Mouse (Mus musculus) frontal cortex, adult 2 months (tissue): ENCODE results near the gene Bad. TPM values are rescaled to one million over a fixed set of nuclear protein-coding genes. Genes with fewer than 3 reads are reported as not detected.
"Not testable (repeated sequence)": the region's sequence is repeated elsewhere in the genome, so short reads cannot be mapped to it uniquely, and the experiment has no call there.

ENCODE experiments used
- DNase-seq, 2 experiments: peaks; one replicate each; pipeline ENCODE4 v3.0.0; 2022; ENCODE audit warnings: low spot score in 1 of 2; ENCODE audit errors: extremely low spot score in 1 of 2
- polyA plus RNA-seq: library from polyadenylated mRNA; depleted of rRNA; stranded (reverse); fragments of >200 nt; gene quantifications from 2 replicates; pipeline ENCODE4 v1.2.3, GENCODE M21; 2012; rRNA removed

Bad gene
- 55.1 and 65.8 TPM in 2 replicates for polyA plus RNA-seq

DNA sequence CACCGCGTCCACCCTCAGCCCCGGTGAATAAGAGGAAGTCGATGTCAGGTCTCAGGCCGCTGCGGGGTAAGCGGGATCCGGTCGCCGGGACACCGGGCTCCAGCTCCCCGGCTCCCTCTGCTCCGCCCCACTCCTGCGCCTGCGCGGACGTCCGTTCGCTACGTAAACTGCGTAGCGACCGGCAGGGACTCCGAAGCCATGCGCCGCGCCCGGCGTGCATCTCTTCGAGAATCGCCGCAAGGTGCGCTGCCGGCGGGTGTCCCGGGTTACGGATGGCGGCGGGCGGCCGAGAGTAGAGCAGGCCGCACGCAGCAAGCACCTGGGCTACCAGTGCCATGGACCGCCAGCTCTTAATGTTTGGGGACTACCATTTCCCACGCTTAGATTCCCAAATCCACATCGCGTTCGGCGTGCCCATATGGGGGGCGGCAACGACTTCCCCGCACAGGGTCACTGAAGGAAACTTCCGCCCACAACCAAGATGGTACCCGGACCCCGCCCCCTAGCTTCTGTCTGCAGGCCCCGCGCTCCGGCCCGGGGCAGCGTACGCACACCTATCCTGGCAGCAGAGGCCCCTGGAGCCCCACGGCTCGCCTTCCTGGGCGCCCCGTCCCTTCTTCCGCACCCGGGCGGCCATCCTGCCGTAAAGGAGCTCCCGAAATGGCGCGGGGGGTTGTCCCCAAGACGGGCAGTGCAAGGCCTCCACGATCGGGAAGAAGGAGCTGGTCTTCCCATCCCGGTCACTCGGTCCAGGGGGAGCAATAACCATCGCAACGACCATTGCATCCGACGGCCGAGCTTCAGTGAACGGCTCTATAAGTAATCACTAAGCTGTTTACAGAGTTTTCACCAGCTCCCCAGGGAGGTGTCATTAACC, at the start of gene Bad:
Gene Bad, plus strand, starts transcription at position 490 of the 877 bp plus-strand sequence.
- DNase-seq, result peak; percentile 77 to 94

DNA sequence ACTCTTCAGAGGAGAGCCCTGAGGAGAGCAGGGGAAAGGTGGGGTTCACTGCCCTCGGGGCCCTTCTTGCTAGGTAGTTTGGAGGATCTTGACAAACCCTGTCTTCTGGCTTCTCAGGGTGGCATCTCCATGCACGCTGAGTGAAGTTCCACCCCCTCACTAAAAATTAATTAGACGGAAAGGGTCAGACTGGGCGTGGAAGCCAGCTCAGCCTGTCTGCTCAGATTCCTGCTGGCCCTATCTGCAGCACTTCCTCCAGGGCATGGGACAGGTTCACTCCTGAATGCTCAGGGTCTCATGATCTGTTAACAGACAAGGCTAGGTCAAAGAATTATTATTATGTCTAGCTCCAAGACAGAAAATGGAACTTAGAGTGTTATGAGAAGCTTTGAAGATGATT, 49.1 kb upstream of the Bad start:
- DNase-seq, result no peak

DNA sequence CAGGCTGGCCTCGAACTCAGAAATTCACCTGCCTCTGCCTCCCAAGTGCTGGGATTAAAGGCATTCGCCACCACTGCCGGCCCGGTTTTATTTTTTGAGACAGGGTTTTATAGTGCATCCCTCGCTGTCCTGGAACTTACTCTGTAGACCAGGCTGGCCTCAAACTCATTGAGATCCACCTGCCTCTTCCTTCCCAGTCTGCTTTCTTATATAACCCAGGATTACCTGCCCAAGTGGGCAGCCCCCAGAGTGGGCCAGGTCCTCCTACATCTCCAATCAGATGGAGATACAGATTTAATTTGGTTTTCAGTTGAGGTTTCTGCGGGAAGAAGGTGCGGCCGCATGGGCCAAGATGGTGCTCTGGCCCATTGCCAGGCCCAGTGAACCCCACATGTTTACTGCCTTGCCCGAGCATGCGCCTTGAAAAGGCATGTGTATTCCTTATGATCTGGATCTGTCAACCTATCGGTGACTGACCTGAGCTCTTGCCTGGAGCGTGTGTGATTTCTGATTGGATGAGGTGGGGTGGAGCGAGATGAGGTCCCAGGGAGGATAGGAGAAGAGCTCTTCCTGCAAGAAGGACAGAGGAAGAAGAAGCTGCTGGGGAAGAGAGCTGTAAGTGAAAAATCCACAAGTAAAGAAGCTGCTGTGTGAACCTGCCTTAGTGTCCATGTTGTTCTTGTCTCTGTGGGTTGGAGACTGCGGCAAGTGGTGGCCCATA, 47.8 kb upstream of the Bad start:
- DNase-seq, result no peak

DNA sequence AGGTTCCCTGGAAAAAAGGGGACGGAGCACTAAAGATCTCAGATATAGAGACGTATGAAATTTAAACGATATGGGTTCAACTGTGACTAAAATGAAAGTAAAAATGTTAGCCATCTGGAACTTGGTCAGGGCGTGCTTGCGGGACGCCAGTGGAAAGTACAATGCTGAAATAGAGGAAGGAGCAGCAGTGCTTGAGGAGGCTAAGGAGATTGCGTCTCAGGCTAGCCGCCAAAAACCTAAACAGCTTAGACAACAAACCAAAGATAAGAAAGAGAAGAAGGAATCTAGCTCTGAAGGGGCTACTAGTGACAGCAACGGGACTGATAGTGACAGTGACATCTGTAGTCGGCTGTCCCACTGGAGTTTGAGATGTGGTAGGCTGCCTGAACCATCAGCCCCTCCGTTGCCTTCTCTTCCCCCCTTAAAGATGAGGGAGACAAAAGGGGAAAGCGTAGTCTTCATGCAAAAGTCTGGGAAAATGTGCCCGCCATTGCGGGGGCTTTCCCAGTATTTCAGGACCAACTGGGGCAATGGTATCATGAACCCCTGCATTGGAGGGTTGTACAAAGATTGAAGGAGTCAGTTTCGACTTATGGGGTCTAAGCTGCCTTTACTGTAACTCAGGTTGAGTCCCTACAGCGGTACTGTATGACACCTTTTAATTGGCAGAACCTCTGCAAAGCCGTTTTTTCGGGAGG, 45.9 kb upstream of the Bad start:
- not testable (repeated sequence) for DNase-seq

DNA sequence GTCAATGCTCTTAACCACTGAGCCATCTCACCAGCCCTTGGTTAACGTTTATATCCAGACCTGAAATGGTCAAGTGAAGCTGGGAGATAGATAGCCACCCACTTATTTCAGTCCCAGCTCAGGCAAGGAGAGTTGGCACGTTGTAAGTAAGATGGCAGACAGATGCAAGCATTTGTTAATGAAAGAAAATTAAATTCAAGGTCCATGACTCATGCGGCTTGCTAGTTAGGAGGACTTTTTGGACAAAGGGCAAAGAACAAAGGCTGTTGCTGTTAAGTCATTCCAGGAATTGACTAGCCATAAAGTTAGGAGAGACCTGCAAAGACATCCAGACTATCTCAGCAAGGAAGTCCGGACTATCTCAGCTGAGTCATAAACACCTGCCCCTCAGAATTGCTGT, 42.0 kb upstream of the Bad start:
- no peak for DNase-seq

DNA sequence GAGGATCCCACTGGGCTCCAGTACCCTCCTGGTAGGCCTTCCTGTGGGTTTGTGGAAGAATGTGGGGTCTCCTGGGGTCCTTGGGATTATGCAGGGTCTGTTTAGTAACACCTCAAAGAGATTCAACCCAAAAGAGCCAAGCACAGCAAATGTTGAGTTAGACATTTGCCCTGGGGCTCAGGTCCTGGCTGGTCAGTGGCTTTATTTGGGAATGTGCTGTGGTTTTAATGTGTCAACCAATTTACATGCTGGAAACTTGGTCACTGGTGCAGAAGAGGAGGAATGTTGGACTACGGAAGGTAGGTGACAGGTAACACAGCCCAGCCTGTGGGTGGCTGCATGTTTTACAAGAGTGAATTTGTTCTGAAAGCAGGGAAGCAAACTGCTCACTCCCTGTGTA, 38.6 kb upstream of the Bad start:
- DNase-seq, result no peak

DNA sequence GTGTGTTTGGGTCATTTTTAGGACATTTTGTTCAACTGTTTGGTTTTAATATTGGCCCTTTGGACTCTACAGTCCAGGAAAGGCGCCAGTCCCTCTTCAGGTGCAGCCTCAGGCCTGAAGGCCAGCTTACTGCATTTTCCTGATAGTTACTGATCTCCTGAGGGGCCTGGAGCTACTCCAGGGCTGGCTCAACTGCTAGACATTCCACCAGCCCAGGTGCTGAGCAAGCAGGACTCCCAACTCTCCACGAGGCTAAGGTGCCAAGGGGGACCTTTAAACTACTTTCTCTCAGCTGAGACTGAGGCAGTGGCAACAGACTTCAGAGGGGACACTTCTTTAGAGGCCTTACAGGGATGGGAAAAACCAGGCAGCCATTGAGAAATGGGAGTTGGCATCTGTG, 36.8 kb upstream of the Bad start:
- DNase-seq, result no peak

DNA sequence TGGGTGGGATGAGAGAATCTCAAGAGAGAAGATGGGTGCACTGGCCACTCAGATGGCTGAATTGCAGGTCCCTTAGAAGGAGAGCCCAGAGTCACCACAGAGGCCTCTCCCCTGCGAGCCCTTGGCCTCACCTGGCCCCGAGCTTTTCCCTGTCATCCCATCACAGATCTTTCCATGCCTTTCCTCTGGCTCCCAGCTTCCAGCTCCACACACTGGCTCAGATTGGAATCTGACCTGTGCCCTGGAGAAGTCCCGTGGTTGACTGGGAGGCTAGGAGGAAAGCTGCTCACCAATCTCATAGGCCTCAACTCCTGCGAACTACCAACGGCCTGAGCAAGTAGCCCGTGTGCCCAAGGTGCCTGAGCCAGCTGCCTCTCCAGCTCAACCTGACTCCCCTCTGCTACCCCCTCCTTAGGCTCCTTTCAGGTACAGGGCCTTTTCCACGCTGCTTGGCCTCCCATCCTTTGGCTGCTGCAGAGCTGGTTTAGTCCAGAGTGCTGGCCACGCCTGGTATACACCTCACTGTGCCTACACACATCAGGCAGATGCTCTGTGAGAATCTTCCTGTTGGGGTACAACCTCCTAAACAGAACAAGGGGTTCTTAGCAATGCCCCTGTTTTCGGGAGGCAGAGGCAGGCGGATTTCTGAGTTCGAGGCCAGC, 36.0 kb upstream of the Bad start:
- no peak for DNase-seq

DNA sequence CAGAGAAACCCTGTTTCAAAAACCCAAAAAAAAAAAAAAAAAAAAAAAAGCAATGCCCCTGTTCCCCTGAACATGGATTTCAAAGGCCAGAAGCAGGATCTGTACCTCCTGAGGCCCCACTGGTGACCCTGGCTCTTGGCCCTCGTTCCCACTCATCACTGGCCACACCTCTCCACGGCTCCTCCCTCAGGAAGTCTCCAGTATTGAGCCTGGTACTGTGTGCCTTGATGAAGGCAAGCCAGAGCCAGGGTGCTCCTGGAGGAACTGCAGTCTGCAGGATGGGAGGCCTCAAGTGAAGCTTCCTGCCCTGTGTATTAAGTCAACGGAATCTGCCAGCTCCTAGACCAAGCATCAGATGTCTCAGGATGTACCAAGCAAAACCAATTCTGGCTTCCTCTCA, 35.5 kb upstream of the Bad start:
- DNase-seq, result no peak

DNA sequence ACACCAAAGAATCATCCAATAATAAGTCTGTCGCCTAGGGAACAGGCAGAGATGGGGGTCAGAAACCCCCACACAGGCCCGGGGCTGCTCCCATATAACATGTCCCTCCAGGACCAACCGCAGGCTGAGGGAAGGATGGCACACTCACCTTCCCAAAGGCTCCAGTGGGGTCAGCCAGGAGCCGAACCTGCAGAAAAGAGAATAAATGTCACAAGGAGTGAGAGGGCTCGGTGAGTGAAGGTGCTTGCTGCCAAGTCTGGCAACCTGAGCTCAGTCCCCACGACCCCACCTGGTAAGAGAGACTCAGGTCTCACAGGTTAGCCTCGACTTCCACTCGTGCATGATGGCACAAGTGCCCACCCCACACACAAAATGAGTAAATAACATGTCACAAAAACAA, 34.6 kb upstream of the Bad start:
- no peak for DNase-seq

DNA sequence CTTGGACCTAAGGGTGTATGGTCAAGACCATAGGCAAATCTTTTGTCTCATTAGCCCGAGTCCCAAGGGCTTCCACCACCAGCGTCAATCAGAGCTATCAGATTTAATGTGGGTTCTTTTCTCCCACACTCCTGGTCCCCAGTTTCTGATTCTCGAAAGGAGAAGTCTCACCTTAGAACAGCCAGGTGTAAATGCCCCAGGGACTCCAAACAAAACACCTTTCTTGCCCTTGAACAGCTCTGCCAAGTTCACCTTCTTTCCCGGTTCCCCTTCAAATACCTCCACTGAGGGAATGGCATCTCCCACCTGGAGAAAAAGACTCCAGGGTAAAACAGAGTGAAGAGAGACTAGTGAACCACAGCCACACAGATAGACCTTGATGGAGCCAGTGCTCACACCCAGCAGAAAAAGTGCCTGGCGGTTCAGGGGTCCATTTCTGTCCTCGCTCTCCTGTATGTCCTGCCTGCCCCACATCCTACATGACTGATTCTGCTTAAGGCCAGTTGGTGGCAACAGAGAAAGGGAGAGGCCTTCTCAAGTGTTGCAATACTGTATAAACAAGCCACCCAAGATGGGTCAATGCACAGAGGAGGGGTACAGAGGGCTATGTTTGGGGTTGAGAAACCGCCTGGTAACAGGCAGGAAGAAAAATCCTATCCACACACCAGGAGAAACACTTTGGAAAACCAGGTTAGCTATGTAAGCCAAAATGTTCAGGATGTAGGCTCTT, 33.7 kb upstream of the Bad start:
- DNase-seq, result no peak

DNA sequence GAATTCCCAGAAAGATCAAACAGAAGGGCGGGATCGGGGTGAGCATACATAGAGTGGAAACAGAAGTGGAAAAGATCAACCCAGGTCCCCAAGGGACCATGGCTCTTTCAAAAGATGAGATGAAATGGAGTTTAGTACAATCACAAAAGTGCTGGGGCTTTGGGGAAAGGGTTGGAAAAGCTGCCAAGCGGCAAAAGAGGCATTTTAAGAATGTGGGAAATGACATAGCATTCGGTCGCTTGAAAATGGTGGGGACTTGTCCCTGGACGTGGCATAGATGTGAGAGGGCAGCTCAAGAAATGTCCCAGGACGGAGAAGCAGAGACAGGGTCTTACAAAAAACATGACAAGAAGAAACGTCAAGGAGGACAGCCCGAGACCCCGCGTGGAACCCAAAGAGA, 32.6 kb upstream of the Bad start:
- no peak for DNase-seq

DNA sequence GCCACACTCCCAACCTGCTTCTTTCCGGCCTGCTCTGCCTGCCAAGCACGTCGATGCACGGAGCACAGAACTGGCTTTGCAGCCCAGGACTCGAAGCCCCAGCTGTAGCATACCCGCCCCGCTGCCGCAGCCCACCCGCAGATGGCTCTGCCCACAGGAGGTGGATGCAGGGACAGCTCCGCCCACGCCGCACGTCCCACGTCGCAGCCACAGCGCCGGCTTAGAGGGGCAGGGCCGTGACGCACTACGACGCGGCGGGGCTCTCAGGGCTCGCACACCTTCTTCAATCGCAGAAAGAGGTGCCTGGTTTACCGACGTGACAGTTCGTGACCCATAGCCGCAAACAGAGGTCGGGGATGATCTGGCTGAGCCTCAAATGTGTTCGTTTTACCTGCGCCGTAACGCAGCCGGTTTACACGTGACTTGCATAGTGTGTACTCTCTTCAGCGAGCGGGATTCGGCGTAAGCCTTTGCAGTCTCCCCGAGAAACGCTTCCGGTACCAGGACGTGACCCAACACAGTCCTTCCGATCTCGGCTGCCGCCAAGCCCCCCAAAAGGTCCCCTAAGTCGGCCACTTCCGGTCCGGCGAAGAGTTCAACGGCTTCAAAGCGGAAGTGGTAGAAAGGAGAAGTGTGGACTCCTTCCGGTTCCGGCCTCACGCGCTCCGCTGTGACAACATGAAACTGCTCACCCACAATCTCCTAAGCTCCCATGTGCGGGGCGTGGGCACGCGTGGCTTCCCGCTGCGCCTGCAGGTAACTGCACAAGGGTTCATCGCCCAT, 32.0 kb upstream of the Bad start, which contains the start of the genes Trmt112 and Prdx5:
Gene Trmt112, plus strand, starts transcription at position 192 of the 783 bp plus-strand sequence.
Gene Prdx5, minus strand, starts transcription at position 600 of the 783 bp plus-strand sequence.
- DNase-seq, result peak; percentile 93 to 94

DNA sequence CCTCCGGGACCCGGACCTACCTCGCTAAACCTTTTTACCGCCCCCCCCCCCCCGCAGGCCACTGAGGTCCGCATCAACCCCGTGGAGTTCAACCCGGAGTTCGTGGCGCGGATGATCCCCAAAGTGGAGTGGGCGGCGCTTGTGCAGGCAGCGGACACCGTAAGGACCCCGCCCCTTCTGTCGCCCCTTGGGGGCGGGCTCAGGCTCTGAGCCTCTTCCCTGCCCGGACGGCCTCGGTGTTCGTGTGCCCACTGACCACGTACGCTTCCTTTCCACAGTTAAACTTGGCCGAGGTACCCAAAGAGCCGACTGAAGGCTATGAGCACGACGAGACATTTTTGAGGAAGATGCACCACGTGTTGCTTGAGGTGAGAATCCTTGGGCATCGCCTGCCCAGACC, 31.4 kb upstream of the Bad start:
- DNase-seq, result not testable (repeated sequence)

DNA sequence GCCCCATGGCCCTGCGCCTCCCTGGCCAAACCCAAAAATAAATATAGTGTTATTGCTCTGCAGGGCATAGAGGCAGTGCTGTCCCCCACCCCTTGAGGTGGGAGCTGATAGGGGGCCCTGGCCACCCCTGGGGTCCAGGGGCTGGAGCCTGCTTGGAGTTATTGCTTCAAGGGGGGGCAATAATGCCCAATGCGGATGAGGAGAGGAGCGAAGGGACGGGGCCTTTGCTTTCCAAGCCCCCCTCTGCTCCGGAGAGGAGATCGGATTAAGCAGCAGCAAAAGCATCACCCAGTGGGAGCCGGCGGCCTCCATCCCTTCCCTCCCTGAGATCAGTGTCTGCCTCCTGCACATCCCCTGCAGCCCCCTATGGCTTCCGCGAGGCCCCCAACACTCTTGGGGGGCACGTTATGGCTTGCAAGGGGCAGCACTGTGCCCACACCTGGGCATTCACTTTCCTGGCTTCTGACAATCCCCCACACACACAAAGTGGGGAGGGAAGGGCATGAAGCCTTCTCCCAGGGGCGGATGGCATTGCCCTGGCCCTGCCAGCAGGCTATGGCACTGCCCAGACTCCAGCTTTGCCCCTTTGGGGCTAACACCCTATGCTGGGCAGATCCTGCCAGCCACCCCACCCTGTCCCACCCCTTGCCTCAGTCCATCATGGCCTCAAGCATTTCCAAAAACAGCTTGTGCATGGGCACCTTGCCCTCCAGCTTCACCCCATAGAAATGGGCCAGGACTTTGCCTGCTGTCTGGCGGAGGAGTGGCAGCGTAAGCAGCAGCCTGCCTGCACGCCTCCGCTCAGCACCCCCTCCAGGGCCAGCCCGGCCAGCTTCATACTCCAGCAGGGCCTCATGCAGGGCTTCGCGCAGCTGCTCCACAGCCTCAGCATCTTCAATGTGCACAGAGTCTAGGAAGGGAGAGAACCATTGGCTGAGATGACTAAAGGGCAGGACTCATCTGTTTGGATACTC, 30.3 kb upstream of the Bad start:
- DNase-seq, result no peak

DNA sequence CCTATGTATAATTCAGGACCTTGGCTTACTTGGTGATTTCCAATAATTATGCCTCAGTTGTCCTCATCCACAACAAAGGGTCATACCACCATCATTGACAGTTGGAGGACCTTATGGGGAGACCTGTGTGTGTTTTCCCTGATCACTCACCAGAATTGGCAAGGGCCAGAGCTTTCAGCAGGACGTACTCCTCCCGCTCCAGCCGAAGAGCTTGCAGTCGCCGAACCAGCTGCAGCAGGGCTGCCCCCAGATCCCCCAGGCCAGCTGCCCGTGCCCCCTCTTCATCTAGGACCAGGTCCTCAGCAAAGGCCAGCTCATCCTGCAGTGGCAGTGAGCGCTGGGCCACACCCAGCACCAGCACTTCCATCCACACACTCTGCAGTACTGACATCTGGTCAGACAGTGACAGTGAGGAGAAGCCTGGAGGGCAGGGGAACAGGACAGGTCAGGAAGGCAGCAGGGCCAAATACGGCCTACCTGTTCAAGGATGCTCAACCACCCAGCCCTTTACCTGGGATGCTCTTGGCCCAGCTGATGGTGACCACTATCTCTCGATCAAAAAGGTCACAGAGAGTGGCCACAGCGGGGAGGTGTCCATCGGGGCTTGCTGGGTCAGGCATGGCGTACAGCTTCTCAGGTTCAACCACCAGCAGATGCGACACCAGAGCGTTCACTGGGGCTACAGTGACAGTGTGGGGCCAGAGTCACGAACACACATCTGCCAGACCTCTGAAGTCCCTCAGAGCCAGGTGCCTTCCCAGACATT, 29.3 kb upstream of the Bad start:
- DNase-seq, result no peak

DNA sequence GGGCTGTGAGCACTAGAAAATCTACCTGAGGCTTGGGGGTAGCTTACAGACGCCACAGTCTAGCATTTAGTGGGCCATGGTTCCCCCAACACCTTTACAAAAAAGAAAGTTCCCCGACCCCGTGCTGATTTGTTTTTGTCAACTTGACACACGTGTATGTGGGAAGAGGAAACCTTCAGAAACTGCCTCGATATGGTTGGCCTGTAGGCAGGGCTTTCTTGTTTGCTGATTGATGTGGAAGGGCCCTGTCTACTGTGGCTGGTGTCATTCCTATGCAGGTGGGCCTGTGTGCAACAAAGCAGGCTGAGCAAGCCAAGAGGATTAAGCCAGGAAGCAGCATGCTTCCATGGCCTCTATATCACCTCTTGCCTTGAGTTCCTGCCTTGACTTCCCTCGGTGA, 28.6 kb upstream of the Bad start:
- DNase-seq, result no peak
